In genomic region chr8:9365381-9365780, GRCm38 (mm10) we compare ENCODE assay signal across 11 mouse cellular contexts.
"Had no signal": no experiment of that assay in that cellular context is flagged by ENCODE, and none has a peak within 500 bp of the region (broad histone marks: within the 10 kb centered on the region; RNA-seq: fewer than 3 reads in every experiment).

No protein-coding gene starts in this region.

- DNase-seq: kidney, adult 11 months; lung, postnatal 14 days; right cerebral cortex, adult 18-20 months; right cerebral cortex, postnatal 25 days; thymus, adult 18-20 months; thymus, postnatal 14 days had no signal

- H3K4me1 ChIP-seq: kidney, embryonic 15.5 days; liver, embryonic 12.5 days had no signal

- H3K4me3 ChIP-seq: kidney, embryonic 15.5 days; limb, embryonic 10.5 days; liver, embryonic 12.5 days; midbrain, embryonic 12.5 days; neural tube, embryonic 13.5 days had no signal
